Mouse (Mus musculus) spleen, postnatal 10 days (tissue): ENCODE measurements around the gene Kcnk16.

Experiments
- DNase-seq, 2 experiments: peaks; one replicate each; pipeline ENCODE4 v3.0.0; 2021 to 2022; ENCODE audit warnings: low spot score in 2 of 2

Gene Kcnk16

GRCm38 (mm10) chr14:20230063-20230491 lies 38.9 kb downstream of the Kcnk16 start:
- DNase-seq = no peak

GRCm38 (mm10) chr14:20229437-20229836 lies 39.6 kb downstream of the Kcnk16 start:
- DNase-seq = no peak

- DNase-seq = no peak
Measured at GRCm38 (mm10) chr14:20228336-20228735, 40.7 kb downstream of the Kcnk16 start.

- no peak for DNase-seq
Measured at GRCm38 (mm10) chr14:20226982-20227381, 42.0 kb downstream of the Kcnk16 start.

GRCm38 (mm10) chr14:20226488-20226887 lies 42.5 kb downstream of the Kcnk16 start:
- DNase-seq = no peak

GRCm38 (mm10) chr14:20225525-20225924 lies 43.5 kb downstream of the Kcnk16 start:
- no peak for DNase-seq

- no peak for DNase-seq
Measured at GRCm38 (mm10) chr14:20224576-20225218, 44.3 kb downstream of the Kcnk16 start.

- DNase-seq = no peak
Measured at GRCm38 (mm10) chr14:20224163-20224562, 44.8 kb downstream of the Kcnk16 start.

- DNase-seq = no peak
Measured at GRCm38 (mm10) chr14:20223253-20223652, 45.7 kb downstream of the Kcnk16 start.

GRCm38 (mm10) chr14:20221083-20221482 lies 47.9 kb downstream of the Kcnk16 start:
- no peak for DNase-seq

GRCm38 (mm10) chr14:20219849-20220248 lies 49.1 kb downstream of the Kcnk16 start:
- no peak for DNase-seq

GRCm38 (mm10) chr14:20217299-20217864 lies 51.6 kb downstream of the Kcnk16 start:
- no peak for DNase-seq

- no peak for DNase-seq
Measured at GRCm38 (mm10) chr14:20216561-20217298, 52.3 kb downstream of the Kcnk16 start.

GRCm38 (mm10) chr14:20215826-20216225 lies 53.2 kb downstream of the Kcnk16 start:
- no peak for DNase-seq

- DNase-seq = no peak
Measured at GRCm38 (mm10) chr14:20214125-20214524, 54.9 kb downstream of the Kcnk16 start.

- no peak for DNase-seq
Measured at GRCm38 (mm10) chr14:20211754-20212601, 57.0 kb downstream of the Kcnk16 start.
